Mouse (Mus musculus): ENCODE results near the gene Gm20831. TPM values are rescaled to one million over a fixed set of nuclear protein-coding genes. Genes with fewer than 3 reads are reported as not detected.
"Not testable (repeated sequence)": the region's sequence is repeated elsewhere in the genome, so short reads cannot be mapped to it uniquely, and the experiment has no call there.

Gm20831 gene
- polyA plus RNA-seq (2015; fragmentation: Nextera tagmentation; extraction: Ambion mirVana): not detected in 2 replicates

DNA sequence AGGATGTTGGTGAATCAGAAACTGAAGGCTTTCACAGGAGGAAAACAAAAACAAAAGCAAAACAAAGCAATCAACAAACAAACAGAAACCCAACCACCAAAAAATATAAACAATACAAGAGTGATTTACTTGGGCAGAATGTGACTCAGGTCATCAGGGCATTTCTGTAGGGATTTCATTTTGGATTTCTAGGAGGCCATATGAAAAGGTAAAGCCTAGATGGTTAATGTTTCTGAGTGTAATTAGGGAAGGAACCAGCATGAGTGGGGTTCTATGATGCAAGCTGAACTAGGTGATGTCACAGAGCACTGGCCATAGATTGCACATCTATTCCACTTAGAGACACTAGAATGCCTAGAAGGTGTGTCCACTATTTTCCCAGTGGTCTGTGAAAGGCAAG lies at the start of gene Gm20831, which contains the start of gene Gm20772:
Gm20831 (plus strand) TSS at position 301 of the 400 bp plus-strand sequence.
Gm20772 (plus strand) TSS at position 301 of the 400 bp plus-strand sequence.
- not testable (repeated sequence) for H3K9ac ChIP-seq; H3K9me3 ChIP-seq; H3K4me2 ChIP-seq (replicated peaks); H3K36me3 ChIP-seq; ATAC-seq; H3K4me1 ChIP-seq (replicated peaks); H3K27ac ChIP-seq; H3K4me3 ChIP-seq (replicated peaks); H3K27me3 ChIP-seq (replicated peaks)

GRCm38 (mm10) chrY:17846166-17846565 lies 28.4 kb upstream of the Gm20831 start, which contains the start of gene Gm21904:
Gene Gm21904, minus strand, starts transcription at chrY:17846266.
- ATAC-seq; H3K9me3 ChIP-seq; H3K36me3 ChIP-seq; H3K27ac ChIP-seq; H3K9ac ChIP-seq; H3K4me1 ChIP-seq (replicated peaks); H3K4me3 ChIP-seq (replicated peaks); H3K27me3 ChIP-seq (replicated peaks); H3K4me2 ChIP-seq (replicated peaks): not testable (repeated sequence)
- no CpG with 5 or more reads among the region's 3 CpGs for WGBS

GRCm38 (mm10) chrY:17937230-17937629 lies 62.7 kb downstream of the Gm20831 start, which contains the start of gene Srsy:
Gene Srsy, minus strand, starts transcription at chrY:17937330.
- H3K9ac ChIP-seq; H3K4me3 ChIP-seq (replicated peaks); H3K27me3 ChIP-seq (replicated peaks); H3K4me1 ChIP-seq (replicated peaks); ATAC-seq; H3K27ac ChIP-seq; H3K4me2 ChIP-seq (replicated peaks); H3K36me3 ChIP-seq; H3K9me3 ChIP-seq: not testable (repeated sequence)
- no CpG with 5 or more reads among the region's 1 CpGs for WGBS

Other genes starting within 250 kb of the Gm20831 start
- gene Gm21904, start 28.5 kb upstream of the Gm20831 start, polyA plus RNA-seq (2015; fragmentation: Nextera tagmentation; extraction: Ambion mirVana): not detected in 2 replicates
- not detected in 2 replicates for gene Gm20772, start within 50 bp of the Gm20831 start, polyA plus RNA-seq (2015; fragmentation: Nextera tagmentation; extraction: Ambion mirVana)
- gene Srsy, start 62.6 kb downstream of the Gm20831 start, polyA plus RNA-seq (2015; fragmentation: Nextera tagmentation; extraction: Ambion mirVana): not detected in 2 replicates
- gene Gm21764, start 187.1 kb downstream of the Gm20831 start, polyA plus RNA-seq (2015; fragmentation: Nextera tagmentation; extraction: Ambion mirVana): not detected in 2 replicates
- gene Ssty1, start 214.4 kb downstream of the Gm20831 start, polyA plus RNA-seq (2015; fragmentation: Nextera tagmentation; extraction: Ambion mirVana): not detected in 2 replicates